Mouse (Mus musculus) G1E (cell line): ENCODE measurements around the gene Eif4a2.

Source experiments
- CTCF ChIP-seq: IDR thresholded peaks from 2 replicates; pipeline ENCODE4 v1.5.1; 2012; ENCODE audit warnings: low read depth, low read length, inconsistent platforms, mixed read lengths
- GATA1 ChIP-seq: IDR thresholded peaks from 2 replicates; pipeline ENCODE4 v1.6.1; 2012; ENCODE audit warnings: borderline replicate concordance, low read length, inconsistent platforms, mixed read lengths
- GATA2 ChIP-seq: IDR thresholded peaks from 2 replicates; pipeline ENCODE4 v1.6.1; 2012; ENCODE audit warnings: low read depth, low read length, inconsistent platforms, borderline replicate concordance
- POLR2AphosphoS5 ChIP-seq: IDR thresholded peaks from 2 replicates; pipeline ENCODE4 v1.6.1; 2012; ENCODE audit warnings: low read depth, low read length, inconsistent platforms; ENCODE audit not compliant: insufficient replicate concordance
- TAL1 ChIP-seq: conservative IDR thresholded peaks from 2 replicates; pipeline ENCODE4 v1.6.1; 2012; ENCODE audit warnings: low read depth, low read length, inconsistent platforms, mixed read lengths

GRCm38 (mm10) chr16:23122446-23122845 lies 15.2 kb downstream of the Eif4a2 start:
- TF ChIP-seq CTCF (no peak), TAL1 (no peak), GATA1 (no peak), POLR2AphosphoS5 (no peak), GATA2 (no peak)
